Mouse (Mus musculus): ENCODE results near the gene Slc17a5. TPM values are rescaled to one million over a fixed set of nuclear protein-coding genes. Genes with fewer than 3 reads are reported as not detected.

The Slc17a5 gene
- total RNA-seq, 2 experiments from 2014 or later, result 2.7 to 4.0 TPM

- no peak for DNase-seq
- intact Hi-C loops (cut with DNase I), result no loop called here
Observed at GRCm38 (mm10) chr9:78569934-78570333, 17.9 kb downstream of the Slc17a5 start.

- intact Hi-C loops (cut with DNase I), result loop anchor here (10.0 kb wide), 1 partner anchor 205 kb away; the partner anchor contains the start of gene Gsta2
- no peak for DNase-seq
Observed at GRCm38 (mm10) chr9:78559479-78559878, 28.4 kb downstream of the Slc17a5 start.

- intact Hi-C loops (cut with DNase I), result loop anchor here (10.0 kb wide), 1 partner anchor 204 kb away; the partner anchor contains the start of gene Gsta2
- DNase-seq, result no peak
Observed at GRCm38 (mm10) chr9:78558586-78559214, 29.1 kb downstream of the Slc17a5 start.

- no peak for DNase-seq
- intact Hi-C loops (cut with DNase I), result loop anchor here (10.0 kb wide), 1 partner anchor 202 kb away; the partner anchor contains the start of gene Gsta2
Observed at GRCm38 (mm10) chr9:78557041-78557440, 30.8 kb downstream of the Slc17a5 start.

- DNase-seq, result peak; percentile 69 to 71
- intact Hi-C loops (cut with DNase I), result loop anchor here (2.0 to 10.0 kb wide), 3 partner anchors 24 to 198 kb away; partner anchors contain the start of gene Gsta2
Observed at GRCm38 (mm10) chr9:78552984-78553383, 34.9 kb downstream of the Slc17a5 start.

GRCm38 (mm10) chr9:78551761-78552160, 36.1 kb downstream of the Slc17a5 start:
- no peak for DNase-seq
- intact Hi-C loops (cut with DNase I), result loop anchor here (2.0 to 10.0 kb wide), 3 partner anchors 23 to 197 kb away; partner anchors contain the start of gene Gsta2

- intact Hi-C loops (cut with DNase I), result no loop called here
Observed at GRCm38 (mm10) chr9:78547742-78548141, 40.1 kb downstream of the Slc17a5 start.

GRCm38 (mm10) chr9:78546944-78547343, 40.9 kb downstream of the Slc17a5 start:
- intact Hi-C loops (cut with DNase I), result no loop called here
- peak; percentile 32 to 61 for DNase-seq

More at GRCm38 (mm10) chr9:78547742-78548141, 40.1 kb downstream of the Slc17a5 start:
- no peak for DNase-seq

- intact Hi-C loops (cut with DNase I), result no loop called here
- no peak for DNase-seq
Observed at GRCm38 (mm10) chr9:78541758-78542157, 46.1 kb downstream of the Slc17a5 start.

- no peak for DNase-seq
- intact Hi-C loops (cut with DNase I), result no loop called here
Observed at GRCm38 (mm10) chr9:78538421-78538820, 49.4 kb downstream of the Slc17a5 start.

- intact Hi-C loops (cut with DNase I), result no loop called here
- DNase-seq, result peak; percentile 58 to 62
Observed at GRCm38 (mm10) chr9:78537154-78537873, 50.5 kb downstream of the Slc17a5 start.

GRCm38 (mm10) chr9:78534606-78535005, 53.2 kb downstream of the Slc17a5 start:
- intact Hi-C loops (cut with DNase I), result no loop called here
- no peak for DNase-seq

- DNase-seq, result no peak
- intact Hi-C loops (cut with DNase I), result no loop called here
Observed at GRCm38 (mm10) chr9:78533296-78533935, 54.4 kb downstream of the Slc17a5 start.

- no peak for DNase-seq
- intact Hi-C loops (cut with DNase I), result no loop called here
Observed at GRCm38 (mm10) chr9:78532341-78532819, 55.5 kb downstream of the Slc17a5 start.

GRCm38 (mm10) chr9:78531816-78532215, 56.0 kb downstream of the Slc17a5 start:
- intact Hi-C loops (cut with DNase I), result no loop called here
- no peak for DNase-seq

- intact Hi-C loops (cut with DNase I), result loop anchor here (2.0 to 10.0 kb wide), 2 partner anchors 25 to 53 kb away; no protein-coding TSS in a partner anchor
- DNase-seq, result peak; percentile 72 to 77
Observed at GRCm38 (mm10) chr9:78527767-78528381, 60.0 kb downstream of the Slc17a5 start.

- intact Hi-C loops (cut with DNase I), result loop anchor here (10.0 kb wide), 1 partner anchor 53 kb away; no protein-coding TSS in a partner anchor
- DNase-seq, result peak; percentile 56 to 73
Observed at GRCm38 (mm10) chr9:78527301-78527761, 60.5 kb downstream of the Slc17a5 start.

- intact Hi-C loops (cut with DNase I), result loop anchor here (10.0 kb wide), 1 partner anchor 51 kb away; no protein-coding TSS in a partner anchor
- no peak for DNase-seq
Observed at GRCm38 (mm10) chr9:78526206-78526605, 61.6 kb downstream of the Slc17a5 start.

- intact Hi-C loops (cut with DNase I), result loop anchor here (10.0 kb wide), 1 partner anchor 51 kb away; no protein-coding TSS in a partner anchor
- no peak for DNase-seq
Observed at GRCm38 (mm10) chr9:78525451-78526135, 62.2 kb downstream of the Slc17a5 start.
